Mouse (Mus musculus) layer of hippocampus, postnatal 25 days (tissue): ENCODE measurements at regions not wholly inside any gene's neighbourhood (a gene's known extent, or its start where the extent isn't known, plus 50 kb on each side); places are given as distances from the start of the nearest gene placed in this dataset.

Source experiments
- DNase-seq, 2 experiments: peaks; one replicate each; pipeline ENCODE4 v3.0.0; 2022; ENCODE audit warnings: mixed read lengths in 2 of 2, low spot score in 1 of 2; ENCODE audit errors: extremely low spot score in 1 of 2

DNA sequence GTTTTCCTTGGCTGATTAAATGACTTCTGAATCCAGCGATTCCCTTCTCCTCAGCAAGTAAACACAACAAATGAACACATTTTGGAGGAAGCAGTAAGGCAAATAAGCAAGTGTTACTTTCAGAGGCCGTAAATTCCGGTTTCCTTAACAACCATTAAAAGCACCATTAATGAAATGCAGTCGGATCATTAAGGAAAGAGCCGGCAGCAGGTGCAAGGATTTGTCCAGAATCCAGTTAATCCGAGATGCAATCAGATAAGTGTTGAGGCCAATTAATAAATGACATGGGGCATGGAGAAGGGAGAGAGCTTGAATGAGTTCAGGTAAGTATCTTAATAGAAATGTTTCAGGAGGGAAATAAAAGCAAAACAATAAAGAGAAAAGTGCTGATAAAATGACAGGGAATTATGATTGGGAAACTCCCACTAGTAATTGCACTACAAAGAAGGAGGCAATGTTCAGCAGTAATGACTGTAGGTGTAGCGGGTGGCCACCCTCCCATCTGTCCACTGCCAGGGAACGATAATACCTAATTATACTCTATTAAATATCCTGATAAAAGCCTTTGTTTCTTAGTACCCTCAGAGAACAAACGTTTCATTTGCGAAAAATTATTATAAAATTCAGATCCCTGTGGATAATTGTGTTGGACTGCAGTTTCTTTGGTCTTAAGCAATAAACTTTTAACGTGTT, 194.9 kb downstream of the Kcnj2 start:
- no peak for DNase-seq

DNA sequence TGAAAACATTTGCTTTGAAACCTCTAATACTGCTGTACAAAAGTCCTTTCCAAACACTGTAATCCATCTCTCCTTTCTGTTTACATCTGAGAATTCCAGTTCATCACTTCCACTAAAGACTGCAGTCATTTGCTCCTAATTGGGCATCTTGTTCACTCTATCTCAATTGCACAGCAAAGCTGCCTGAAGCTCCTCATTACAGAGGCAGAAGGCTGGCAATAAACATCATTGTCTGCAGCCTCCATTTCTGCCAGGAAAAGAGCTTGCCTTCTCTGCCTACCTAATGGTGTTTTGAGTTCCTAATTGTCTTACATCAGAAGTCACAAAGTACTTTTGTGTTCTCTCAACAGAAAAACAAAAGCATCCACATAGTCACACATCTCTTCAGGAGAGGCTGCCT, 207.7 kb downstream of the Kcnj2 start:
- DNase-seq, result no peak

DNA sequence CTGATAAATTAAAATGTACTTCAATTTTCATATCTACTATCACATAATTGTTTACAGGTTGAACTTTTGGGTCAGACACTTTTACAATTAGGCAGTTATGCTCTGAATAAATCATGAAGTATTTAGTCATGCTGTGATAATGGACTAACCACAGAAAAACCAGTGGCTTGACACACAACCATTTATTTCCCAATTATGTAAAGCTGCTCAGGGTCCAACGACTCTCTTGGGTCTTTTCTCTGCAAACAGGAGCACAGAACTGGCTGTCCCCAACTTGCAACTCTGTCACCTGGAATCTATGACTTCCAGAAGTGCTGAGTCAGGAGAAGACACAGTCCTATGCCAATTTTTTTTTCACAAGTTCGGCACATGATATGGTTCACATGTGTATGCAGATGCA, 214.8 kb downstream of the Kcnj2 start:
- DNase-seq, result no peak

DNA sequence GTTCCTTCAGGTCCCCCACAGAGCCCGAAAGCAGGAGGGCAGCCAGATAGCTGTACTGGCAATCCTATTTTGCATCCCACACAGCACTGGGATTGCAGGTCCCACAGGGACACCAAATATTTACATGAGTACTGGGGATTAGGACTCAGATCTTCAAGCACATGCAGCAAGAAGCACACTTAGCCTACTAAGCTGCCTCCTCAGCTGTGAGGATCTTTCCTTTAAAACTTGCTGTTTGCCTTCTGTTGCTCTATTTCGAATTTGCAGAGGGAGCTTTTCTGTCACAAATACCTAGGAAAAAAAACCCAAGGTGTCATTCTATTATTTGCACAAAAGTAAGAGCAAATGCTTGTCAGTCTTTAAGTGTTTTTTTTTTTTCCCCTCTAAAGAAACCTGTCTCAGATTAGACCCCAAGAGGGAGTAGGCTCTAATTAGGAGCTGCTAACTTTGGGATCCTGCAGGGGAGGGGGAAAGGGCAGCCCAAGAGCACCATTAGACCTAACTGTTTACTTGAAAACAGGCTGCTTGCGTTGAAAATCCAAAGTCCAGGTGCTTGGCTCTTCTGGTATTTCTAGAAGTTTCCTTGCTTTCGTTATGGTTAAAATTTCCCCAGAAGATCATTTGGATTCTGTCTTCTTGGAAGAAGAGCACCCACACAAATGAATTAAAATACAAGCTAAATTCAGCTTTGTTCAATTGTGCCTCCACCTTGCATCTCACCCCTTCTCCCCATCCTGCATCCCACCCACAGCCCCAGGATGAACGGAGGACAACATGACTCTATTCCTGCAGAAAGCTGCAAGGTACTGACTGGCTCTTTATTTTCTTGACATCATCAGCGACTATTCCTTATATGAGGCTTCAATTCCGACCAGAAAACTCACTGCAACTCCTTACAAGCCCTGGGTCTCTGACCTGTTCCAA, 215.5 kb downstream of the Kcnj2 start:
- no peak for DNase-seq

DNA sequence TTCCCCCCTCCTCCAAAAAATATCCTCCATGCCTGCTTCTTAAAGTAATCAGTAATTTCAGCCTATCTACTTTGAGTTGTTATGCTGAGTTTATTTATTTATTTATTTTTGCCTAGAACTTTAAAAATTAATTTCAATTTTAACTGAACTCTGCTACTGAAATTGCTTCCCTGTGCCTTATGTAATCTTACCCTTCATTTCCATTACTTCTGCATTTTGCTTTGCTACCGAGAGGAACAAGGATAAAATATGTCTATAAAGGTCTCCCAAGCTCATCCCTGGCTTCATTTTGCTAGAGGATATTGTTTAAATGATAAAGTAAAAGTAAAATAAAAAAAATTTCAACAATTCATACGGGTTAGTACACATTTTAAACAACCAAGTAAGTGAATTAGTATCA, 216.3 kb downstream of the Kcnj2 start:
- DNase-seq, result no peak

DNA sequence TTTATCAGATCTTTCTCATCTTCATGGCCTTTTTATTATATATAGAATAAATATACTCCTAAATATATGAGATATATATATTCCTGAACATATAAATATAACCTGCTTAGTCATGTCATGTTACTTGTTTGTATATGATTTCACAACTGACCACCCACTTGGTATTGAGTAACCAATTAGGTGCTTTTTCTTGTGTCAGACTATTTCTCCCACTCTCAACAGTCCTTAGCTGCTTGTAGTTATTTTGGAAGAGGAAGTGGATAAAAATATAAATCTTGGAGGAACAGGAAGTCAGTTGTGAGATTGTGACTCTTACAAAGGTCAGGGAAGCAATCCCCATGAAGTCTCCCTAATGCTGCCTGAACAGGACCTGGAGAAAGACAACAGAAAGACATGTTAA, 224.6 kb downstream of the Kcnj2 start:
- no peak for DNase-seq

DNA sequence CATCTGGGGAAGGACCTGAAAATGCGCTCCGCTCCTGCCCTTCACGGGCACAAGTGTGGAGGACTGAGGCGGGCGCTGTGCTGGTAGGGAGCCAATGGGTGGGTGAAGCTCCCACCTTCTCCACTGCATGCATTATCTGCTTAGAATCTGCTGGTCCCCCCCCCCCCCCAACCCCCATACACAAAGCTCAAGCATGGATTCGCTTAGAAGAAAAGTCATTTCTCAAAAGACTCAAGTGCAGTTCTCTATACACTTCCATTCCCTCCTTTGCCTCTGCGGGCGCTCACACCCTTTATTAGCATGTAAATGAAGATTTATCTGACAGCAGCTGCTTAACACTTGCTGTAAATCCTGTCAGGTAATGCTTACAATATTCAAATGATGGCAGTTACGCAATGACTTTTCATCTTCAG, 230.4 kb downstream of the Kcnj2 start:
- DNase-seq, result no peak

DNA sequence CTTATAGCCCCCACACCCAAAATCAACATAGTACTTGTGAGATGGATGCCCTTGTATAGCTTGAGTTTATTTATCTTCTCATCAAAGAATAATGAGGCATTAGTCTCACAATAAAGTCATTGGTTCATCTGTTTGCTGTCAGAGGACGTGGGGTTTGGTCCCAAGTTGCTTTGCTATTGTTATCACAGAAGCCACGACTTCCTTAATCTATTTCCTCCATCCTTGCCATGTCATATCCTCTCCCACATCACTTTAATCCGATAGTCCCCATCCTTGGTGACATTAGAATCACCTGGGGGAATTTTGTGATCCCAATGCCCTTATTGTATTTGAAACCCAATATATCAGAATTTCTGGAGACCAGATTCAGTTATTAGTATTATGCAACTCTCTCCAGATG, 246.8 kb downstream of the Kcnj2 start:
- no peak for DNase-seq

DNA sequence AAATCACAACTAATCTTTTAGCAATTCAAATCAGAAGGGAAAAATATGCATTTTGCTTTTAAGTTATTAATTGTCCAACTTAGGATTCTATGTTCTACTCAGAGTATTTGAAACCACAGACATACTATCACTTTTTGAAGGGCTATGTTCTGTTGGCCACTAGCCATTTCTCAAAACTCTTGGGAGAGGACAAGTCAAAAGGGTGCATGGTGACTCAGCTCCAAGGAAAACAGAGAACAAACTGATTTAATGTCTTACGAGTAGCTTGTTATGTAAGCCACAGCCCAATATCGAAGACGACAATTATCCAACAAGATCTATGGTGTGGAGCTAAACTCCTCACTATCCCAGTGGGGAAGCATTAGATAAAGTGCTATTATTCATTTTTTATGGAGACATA, 247.6 kb downstream of the Kcnj2 start:
- no peak for DNase-seq

DNA sequence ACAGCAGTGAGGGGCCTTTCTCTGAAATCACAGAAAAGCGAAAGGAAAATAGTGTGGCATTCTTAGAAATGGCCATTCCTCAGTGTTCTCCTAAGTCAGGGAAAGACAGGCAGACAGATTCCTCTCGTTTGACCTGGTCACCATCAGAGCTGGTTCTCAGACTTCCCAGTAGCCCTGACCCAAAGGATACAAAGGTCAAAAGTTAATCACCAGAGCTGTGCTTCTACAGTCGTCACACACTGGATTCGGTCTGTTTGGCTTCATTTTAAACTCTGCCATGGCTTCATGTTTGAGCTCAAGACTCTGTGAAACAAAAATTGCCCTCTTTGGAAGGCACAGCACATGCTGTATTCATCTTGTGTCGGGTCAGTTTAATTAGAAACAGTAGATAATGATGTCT, 255.6 kb downstream of the Kcnj2 start:
- DNase-seq, result no peak

DNA sequence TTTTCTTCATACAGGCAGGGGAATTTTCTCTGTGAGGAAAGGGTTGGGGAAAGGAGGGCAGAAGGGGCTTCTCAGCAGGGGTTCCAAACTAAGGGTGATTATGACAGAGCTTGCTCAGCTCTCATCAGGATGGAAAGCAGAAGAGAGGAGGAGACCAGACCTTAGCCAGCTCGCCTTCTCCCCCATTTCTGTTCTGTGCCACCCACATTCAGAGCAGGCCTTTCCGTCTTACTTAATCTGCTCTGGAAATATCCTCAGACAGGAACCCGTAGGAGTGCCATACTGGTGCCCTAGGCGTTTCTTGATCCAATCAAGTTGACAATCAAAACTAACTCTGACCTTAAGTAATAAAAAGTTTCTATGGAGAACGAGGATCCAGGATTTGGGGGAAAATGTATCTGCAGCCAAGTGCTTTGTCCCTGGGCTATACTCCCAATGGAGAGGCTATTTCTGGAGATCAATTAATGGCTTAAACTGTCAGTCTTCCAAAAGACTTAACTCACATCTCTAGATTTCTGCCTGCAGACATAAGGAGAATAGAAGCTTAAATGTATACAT, 258.6 kb downstream of the Kcnj2 start:
- no peak for DNase-seq

DNA sequence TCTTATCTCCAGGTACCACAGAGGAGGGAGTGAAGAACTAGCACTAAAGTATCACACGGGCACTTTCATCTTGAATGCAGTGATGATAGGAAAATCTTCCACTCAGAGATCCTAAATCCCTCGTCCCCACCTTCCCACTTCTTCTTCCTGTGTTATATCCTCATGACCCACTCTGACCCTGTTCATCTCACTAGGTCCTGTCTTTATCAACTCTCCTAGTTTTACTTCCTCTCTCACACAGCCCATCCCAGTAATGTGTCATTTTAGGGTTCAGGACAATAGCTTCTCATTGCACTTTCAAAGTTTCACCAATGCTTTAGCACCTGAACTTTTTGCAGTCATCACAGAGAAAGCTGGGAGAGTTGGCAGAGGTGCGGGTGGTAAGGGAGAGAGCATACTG, 261.0 kb downstream of the Kcnj2 start:
- no peak for DNase-seq

DNA sequence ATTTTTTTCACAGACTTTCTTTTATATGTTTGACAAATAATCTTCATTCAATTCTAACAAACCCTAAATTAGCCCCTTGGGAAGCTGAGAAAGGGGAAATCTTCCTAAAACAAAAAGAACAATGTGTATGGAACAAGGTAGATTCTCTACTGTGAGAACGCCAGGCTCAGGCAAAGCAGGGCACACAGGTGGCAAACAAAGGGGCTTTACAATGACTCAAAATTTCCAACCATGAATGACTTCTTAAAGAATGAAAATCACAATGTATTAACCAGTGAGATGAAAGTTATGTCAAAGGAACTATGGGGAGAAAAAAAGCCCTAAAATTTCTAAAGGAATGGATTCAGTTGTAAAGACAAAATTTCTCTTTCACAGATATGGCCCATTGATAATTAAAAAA, 262.3 kb downstream of the Kcnj2 start:
- no peak for DNase-seq

DNA sequence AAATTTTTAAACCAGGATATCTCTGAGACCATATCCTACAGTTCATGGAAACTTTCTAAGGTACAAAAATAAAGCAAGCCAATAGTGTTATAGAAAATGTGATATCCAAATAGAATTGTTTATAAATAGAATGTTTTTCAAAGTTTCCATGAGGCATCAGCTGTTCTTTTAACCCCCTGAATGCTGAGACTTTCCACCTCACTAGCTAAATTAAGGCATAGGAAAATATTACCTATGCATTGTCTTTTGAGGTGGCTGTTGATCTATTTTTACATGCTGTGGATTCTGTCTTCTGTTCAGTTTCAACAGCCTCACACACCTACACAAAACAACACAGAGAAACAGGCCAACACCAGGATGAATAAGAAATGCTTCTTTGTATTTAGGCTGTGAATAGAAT, 265.6 kb downstream of the Kcnj2 start:
- no peak for DNase-seq

DNA sequence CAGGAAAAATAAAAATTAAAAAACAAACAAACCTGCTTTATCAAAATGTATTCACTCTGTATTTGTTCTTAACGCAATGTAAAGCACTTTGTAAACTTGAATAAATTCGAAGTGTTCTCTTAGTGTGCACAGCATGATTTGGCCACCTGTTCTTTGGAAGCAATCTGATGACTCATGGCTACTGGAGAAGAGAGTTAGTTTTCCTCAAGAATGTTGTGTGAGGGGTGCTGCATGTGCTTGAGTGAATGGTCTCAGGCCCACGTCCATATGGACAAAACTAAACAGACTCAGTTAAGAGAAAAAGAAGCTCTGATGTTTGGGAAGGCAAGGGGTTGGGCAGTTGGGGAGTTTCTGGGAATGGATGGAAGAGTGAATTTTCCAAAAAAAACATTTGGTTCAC, 267.1 kb downstream of the Kcnj2 start:
- no peak for DNase-seq

DNA sequence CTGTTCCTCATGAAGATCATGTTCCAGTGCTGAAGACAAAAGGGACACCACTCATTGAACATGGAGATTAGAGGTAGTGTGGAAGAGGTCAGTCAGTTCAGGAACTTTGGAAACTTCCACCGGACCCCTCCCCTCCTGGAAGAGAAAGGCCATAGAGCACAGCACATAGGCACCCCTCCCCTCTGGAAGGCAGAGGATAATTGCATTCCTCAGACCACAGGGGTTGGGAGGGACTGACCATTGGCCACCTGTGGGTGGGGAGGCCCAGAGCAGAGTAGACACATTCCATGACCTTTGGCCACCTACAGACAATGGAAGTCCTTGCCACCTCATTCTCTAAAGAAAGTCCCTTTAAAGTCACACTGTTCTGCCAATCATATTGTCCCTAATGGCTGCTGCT, 281.6 kb downstream of the Kcnj2 start:
- DNase-seq, result no peak

DNA sequence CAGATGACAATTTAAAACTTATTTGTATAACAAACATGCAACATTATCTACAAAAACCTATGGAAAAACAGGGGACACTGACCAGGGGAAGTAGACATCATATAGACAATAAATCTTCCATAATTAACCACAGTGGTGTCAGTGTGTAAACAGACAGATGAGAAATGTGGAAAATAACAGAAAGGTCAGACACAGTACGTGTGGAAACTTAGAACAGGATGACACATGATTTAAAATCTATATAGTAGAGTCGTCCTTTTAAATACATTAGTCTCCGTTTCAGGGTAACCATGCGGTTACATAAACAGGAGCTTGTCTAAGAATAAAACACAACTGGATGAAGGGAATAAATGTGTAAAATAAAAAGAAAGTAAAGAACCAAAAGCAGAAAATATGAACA, 284.1 kb downstream of the Kcnj2 start:
- DNase-seq, result no peak

DNA sequence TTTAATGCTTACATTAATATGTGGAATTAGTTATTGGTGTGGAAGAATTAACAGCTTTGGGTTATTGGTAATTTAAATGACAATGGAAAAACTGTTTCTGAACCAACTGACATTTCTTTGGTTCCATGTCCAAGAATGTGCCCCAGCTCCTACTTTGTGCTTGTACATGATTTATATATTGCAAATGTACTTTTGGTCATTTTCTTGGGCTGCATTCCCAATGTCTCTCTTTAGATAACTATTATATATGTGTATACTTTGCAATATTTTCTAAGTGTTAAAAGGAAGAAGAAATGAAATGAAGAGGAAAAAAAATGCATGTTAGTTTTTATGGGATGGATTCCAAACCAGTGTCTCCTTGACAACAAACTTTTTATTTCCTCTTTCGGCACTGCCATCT, 297.4 kb downstream of the Kcnj2 start:
- DNase-seq, result no peak

DNA sequence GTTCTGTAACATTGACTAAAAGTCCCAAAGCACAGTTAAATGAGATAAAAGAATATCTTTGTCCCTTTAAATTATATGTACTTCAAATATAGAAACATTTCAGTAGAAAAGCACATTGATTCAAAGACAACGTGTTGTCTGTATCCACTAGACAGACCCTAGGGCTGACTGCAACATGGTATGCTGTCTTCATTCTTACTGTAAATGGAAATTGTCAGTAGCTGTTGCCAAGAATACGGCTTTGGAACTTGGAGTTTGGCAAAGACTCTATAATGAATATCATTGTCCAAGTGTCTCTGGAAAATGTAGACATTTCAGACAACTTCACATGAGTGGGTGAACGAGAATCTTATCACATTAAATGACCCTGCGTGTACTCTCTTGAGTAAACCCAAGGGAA, 311.2 kb downstream of the Kcnj2 start:
- no peak for DNase-seq

DNA sequence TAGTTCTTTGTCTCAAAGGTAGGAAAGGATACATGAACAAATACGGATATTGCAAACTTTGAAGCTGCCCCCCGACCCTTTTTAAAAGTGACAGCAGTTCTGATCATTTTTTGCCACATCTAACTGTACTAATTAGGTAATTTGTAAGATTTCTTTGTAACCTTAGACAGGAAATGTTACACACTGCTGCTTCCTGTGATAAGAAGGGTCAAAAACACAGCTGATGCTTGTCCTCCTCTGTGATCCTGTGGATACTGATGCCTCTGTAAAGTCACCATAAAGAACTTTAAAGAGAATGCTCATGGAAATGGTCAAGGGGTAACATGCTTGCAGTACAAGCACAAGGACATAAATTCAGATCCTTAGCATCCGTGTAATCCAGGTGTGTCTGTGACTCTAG, 313.9 kb downstream of the Kcnj2 start:
- no peak for DNase-seq

DNA sequence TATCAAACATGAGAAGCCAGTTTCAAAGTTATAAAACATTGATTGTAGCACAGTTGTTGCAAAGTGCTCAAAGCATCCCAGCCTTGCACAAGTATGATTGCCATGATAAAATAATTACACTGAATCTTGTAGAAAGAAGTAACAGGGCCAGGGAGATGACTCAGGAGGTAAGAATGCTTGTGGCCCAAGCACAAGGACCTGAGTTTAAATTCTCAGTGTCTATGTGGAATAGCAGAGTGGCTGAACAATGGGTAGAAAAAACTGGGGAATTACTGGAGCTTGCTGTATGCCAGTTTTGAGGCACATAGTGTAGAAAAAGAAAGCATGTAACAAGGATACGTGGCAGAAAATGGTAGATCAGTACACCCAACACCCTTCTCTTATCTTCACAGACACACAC, 332.7 kb downstream of the Kcnj2 start:
- DNase-seq, result no peak

DNA sequence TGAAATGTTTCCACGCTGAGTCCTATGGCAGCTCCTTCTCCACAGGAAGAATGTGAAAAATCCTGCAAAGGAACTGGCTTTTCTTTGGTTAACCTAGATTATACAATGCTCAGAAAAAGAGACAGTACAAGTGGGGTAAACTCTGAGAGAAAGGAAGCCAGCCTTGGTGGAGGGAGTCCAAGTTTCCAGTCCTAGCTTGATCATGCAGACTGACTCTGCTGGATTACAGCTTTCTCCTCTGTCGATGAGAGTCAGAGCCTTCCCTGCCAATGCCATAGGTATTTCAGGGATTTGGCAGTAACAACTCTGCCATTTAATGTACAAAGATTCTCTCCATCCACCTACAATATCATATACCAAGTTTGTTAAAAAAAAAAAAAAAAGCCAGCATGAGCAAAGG, 343.3 kb downstream of the Kcnj2 start:
- no peak for DNase-seq
